Mouse (Mus musculus): ENCODE measurements around the gene Paxx.

Gene Paxx

GRCm38 (mm10) chr2:25460551-25461309, at the start of gene Paxx:
Gene Paxx (minus strand): TSS chr2:25461094.
- DNase-seq (ENCODE audit: low read depth, low spot score) = peak; percentile 99

DNA sequence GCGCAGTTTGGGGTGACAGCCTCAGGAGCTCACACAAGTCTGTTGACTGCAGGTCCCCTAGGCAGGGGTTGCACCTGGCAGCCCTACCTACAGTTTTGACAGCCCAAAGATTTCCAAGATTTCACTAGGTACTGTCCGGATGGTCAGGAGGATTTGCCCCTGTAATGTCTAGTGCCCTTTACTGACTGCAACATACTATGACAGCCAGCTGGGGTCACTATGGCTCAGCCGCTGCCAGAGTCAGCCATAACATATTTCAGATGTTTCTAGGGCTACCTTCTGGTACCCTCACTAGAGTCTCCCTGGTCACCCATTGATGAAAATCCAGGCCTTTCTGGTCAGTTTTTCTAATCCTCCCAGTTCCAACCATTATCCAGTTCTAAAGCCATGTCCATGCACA, 49.0 kb upstream of the Paxx start:
- no peak for DNase-seq (ENCODE audit: low read depth, low spot score)

DNA sequence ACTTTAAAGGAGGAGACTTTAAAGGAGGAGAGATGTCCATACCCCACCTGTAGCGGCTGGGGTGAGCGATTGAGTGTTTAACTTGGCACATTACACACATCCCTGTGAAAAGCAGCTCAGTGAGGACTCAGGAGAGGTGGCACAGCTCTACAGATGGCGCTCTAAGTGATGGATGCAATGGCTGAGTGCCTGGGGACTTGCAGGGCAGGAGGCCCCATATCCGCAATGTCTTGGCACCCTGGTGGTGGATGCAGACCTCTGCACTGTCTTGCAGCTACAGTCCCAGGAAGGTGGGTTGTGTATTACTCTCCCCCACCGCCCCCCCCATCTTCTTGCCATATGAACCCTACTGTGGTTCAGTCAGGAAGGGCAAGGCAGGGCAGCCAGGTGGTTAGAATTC, 46.1 kb upstream of the Paxx start:
- peak; percentile 47 for DNase-seq (ENCODE audit: low read depth, low spot score)

- DNase-seq (ENCODE audit: low read depth, low spot score) = no peak
Observed at GRCm38 (mm10) chr2:25505860-25506259, 45.0 kb upstream of the Paxx start.

- no peak for DNase-seq (ENCODE audit: low read depth, low spot score)
Observed at GRCm38 (mm10) chr2:25505000-25505399, 44.1 kb upstream of the Paxx start.

- DNase-seq (ENCODE audit: low read depth, low spot score) = no peak
Observed at GRCm38 (mm10) chr2:25504538-25504937, 43.6 kb upstream of the Paxx start.

DNA sequence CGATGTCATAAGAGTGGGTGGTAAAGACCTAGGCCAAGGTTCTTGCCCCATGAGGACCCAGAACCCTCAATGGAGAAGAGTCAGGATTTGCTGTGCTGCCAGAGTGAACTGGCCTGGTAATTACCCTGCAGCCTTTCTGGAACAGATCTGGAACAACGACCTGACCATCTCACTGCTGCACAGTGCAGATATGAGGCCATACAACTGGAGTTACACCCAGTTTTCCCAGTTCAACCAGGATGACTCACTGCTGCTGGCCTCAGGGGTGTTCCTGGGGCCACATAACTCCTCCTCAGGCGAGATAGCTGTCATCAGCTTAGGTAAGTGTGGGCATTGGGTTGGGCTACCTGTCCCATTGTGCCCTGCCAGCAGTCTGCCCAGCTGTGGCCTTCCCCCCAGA, 41.8 kb upstream of the Paxx start:
- DNase-seq (ENCODE audit: low read depth, low spot score) = no peak

DNA sequence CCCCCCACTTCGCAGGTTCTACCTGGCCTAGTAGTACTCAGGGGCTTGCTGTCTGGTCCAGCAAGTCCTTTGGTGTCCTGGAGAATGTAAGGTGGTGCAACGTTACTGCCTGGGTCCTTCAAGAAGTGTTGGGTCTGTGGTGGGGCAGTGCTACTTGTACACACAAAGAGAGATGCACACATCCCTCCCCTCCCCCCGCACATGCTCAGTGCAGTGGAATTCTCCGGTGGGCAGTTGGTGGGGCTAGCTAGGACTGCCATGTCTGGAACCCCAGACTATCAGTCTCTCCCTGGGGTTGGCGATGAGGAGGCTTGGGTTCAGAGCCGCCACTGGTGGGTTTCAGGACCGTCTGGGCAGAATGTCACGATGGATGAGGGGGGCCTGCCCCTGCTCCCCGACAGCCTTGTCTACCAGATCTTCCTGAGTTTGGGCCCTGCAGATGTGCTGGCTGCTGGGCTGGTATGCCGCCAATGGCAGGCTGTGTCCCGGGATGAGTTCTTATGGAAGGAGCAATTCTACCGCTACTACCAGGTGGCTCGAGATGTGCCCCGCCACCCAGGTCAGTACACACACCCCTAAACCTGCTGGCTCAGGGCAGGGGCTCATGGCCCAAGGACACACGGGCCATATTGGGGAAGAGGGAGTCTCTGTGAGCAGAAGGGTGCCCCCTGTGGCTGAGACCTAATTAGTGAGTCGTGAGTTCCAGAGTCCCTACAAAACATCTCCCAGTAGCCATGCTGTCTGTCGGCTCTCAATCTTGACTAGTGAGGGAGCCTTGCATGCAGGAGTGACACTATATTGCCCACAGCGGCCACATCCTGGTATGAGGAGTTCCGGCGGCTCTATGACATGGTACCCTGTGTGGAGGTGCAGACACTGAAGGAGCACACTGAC, 40.9 kb upstream of the Paxx start, which contains the start of gene C8g:
Gene C8g (minus strand): TSS at position 127 of the 894 bp plus-strand sequence.
- no peak for DNase-seq (ENCODE audit: low read depth, low spot score)

DNA sequence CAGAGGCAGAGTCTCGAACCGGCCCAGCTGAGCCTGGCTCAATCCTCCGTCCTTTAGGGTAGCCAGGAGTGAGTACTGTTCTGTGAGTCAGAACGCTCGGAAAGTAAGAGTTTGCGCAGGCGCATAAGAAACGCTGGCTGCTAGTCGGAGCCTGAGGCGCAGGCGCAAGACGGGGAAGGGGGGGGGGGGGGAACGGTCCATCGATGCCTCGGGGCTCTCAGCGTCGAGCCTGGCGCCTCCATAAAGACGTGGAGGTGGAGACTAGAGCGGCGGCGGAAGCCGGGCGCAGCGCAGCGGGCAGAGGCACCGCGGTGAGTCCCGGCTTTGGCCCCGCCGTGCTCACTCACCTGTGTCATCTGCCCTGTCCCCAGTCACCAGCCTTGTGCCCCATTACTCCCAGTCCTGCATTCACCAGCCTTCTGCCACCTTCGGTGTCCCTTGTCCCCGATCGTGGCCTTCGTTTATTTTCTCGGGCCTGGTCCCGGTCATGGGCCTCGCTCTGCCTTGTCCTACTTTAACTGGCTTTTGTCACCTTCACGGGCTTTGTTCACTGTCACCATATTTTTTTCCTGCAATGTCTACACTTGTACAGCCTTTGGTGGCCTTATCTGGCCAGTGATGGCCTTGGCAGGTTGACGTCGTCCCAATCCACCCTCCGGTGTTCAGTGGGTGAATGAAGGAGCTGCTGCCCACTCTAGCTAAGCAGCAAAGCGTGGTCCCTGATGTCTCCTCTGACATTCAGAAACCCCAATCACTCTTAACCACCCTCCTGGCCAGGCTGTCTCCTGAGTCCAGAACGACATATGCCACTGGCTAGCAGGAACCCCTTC, 39.9 kb upstream of the Paxx start, which contains the start of gene Fbxw5:
Gene Fbxw5 (plus strand): TSS at position 175 of the 830 bp plus-strand sequence.
- peak; percentile 98 for DNase-seq (ENCODE audit: low read depth, low spot score)

GRCm38 (mm10) chr2:25500071-25500575, 39.2 kb upstream of the Paxx start:
- DNase-seq (ENCODE audit: low read depth, low spot score) = no peak

- DNase-seq (ENCODE audit: low read depth, low spot score) = no peak
Observed at GRCm38 (mm10) chr2:25498622-25499478, 38.0 kb upstream of the Paxx start.

- no peak for DNase-seq (ENCODE audit: low read depth, low spot score)
Observed at GRCm38 (mm10) chr2:25497846-25498575, 37.1 kb upstream of the Paxx start.

DNA sequence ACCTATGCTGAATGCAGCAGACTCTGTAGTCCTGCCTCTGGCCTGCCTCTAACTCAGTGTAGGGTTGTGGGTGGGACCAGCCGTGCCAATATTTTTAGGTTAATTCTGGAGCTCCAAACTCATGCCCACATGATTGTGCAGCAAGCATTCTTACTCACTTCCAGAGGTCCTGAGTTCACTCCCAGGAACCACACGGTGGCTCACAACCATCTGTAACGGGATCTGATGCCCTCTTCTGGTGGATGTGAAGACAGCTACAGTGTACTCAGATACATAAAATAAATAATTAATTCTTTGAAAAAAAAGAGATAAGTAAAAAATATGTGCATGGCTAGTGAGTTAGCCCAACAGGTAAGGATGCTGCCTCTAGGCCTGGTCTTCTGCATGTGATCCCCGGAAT, 35.6 kb upstream of the Paxx start:
- DNase-seq (ENCODE audit: low read depth, low spot score) = peak; percentile 92

- DNase-seq (ENCODE audit: low read depth, low spot score) = peak; percentile 79
Observed at GRCm38 (mm10) chr2:25493476-25493961, 32.6 kb upstream of the Paxx start, which contains the start of gene Lcn12. Gene Lcn12 (minus strand): TSS chr2:25493911.

GRCm38 (mm10) chr2:25492988-25493387, 32.1 kb upstream of the Paxx start:
- no peak for DNase-seq (ENCODE audit: low read depth, low spot score)

- DNase-seq (ENCODE audit: low read depth, low spot score) = peak; percentile 91
Observed at GRCm38 (mm10) chr2:25488671-25489068, 27.8 kb upstream of the Paxx start.

GRCm38 (mm10) chr2:25487965-25488670, 27.2 kb upstream of the Paxx start:
- DNase-seq (ENCODE audit: low read depth, low spot score) = no peak

GRCm38 (mm10) chr2:25484901-25485647, 24.2 kb upstream of the Paxx start:
- peak; percentile 99 for DNase-seq (ENCODE audit: low read depth, low spot score)

All from brain, adult 2 months (tissue).